Mouse (Mus musculus) hindbrain, postnatal 0 days (tissue): ENCODE measurements at regions not wholly inside any gene's neighbourhood (a gene's known extent, or its start where the extent isn't known, plus 50 kb on each side); places are given as distances from the start of the nearest gene placed in this dataset.

Experiments used
- ATAC-seq: fragments of 200-750 bp; cut with Nextera tagmentation; 2 replicates; pipeline ENCODE4 v1.8.0; 2017; ENCODE audit warnings: mild to moderate bottlenecking, moderate TSS enrichment, moderate library complexity
- DNase-seq: peaks from one replicate; pipeline ENCODE4 v3.0.0-alpha.2; 2015; ENCODE audit warnings: low spot score
- H3K27ac ChIP-seq: fragments of 300-500 bp; sonication (generic); 2 replicates; pipeline ENCODE4 v1.5.1; 2014; ENCODE audit warnings: mild to moderate bottlenecking
- H3K27me3 ChIP-seq: fragments of 300-500 bp; sonication (generic); 2 replicates; pipeline ENCODE4 v1.6.1; 2014; ENCODE audit warnings: low read length, mixed read lengths; ENCODE audit not compliant: insufficient read depth
- H3K36me3 ChIP-seq: fragments of 300-500 bp; sonication (generic); 2 replicates; pipeline ENCODE4 v1.6.1; 2014; ENCODE audit warnings: low read length, mixed read lengths; ENCODE audit not compliant: insufficient read depth
- H3K4me1 ChIP-seq: fragments of 300-500 bp; sonication (generic); 2 replicates; pipeline ENCODE4 v1.6.1; 2014; ENCODE audit warnings: antibody characterized with exemption, low read length, mixed read lengths; ENCODE audit not compliant: insufficient read depth
- H3K4me2 ChIP-seq: fragments of 300-500 bp; sonication (generic); 2 replicates; pipeline ENCODE4 v1.6.1; 2014; ENCODE audit warnings: low read depth, mild to moderate bottlenecking, low read length, moderate library complexity, mixed read lengths
- H3K4me3 ChIP-seq: fragments of 300-500 bp; sonication (generic); 2 replicates; pipeline ENCODE4 v1.5.1; 2014; ENCODE audit warnings: low read length
- H3K9ac ChIP-seq: fragments of 300-500 bp; sonication (generic); replicated peaks from 2 replicates; pipeline ENCODE4 v1.6.1; 2014; ENCODE audit warnings: mild to moderate bottlenecking, low read length, moderate library complexity, mixed read lengths
- H3K9me3 ChIP-seq: fragments of 300-500 bp; sonication (generic); 2 replicates; pipeline ENCODE4 v1.6.1; 2016; ENCODE audit warnings: low read length, mixed read lengths
- CTCF ChIP-seq: IDR thresholded peaks from 2 replicates; pipeline ENCODE4 v1.5.1; 2016; ENCODE audit warnings: antibody characterized with exemption, control low read depth, low read depth
- WGBS: fragments of 180-500 bp; shearing (Covaris S2); extraction: QIAGEN DNeasy Blood & Tissue Kit; methylation state at CpG from one replicate; pipeline ENCODE4 v1.1.7; 2014; 5-methylcytosine and 5-hydroxymethylcytosine counted together

DNA sequence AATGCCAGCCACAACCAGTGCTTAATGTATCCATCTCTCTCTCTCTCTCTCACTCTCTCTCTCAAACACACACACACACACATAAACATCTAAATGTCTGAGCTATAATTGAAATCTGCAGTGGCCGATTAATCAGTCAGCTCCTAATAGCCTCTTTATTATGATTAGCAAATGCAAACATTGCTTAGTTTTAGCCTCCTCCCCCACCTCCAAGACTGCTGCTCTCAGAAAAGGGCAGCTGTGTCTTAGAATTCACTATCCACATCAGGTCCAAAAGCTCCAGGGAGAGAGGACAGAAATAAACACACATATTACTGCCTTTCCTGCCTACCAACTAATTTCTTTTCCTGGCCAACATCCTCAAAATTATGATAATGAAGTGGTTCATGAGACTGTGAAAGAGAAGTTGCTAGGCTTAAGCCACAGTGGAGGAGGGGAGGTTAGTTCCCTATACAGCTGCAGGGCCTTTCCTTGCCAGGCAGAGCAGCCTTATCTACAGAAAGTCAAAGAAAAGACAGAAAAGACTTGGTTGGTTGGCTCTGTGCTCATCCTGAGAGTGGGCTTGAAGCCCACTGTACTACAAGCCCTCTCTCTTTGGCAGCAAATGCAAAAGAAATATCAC is 442.7 kb upstream of the Tbl1xr1 start:
- no peak overlapping the region for H3K9ac ChIP-seq
- ATAC-seq = peak; percentile 92
- H3K9me3 ChIP-seq = no peaks in the 10 kb centered on the region
- no peak overlapping the region for H3K4me3 ChIP-seq
- peak; percentile 69 for DNase-seq
- no peaks in the 10 kb centered on the region for H3K27me3 ChIP-seq
- peak overlapping the region; percentile 28; the same call in 1 of the 2 replicates for H3K27ac ChIP-seq
- H3K4me2 ChIP-seq = no peak overlapping the region
- no peaks in the 10 kb centered on the region for H3K36me3 ChIP-seq
- 12% methylated on average over 1 of the region's 1 CpGs for WGBS
- TF ChIP-seq CTCF = no peak
- no peaks in the 10 kb centered on the region for H3K4me1 ChIP-seq

DNA sequence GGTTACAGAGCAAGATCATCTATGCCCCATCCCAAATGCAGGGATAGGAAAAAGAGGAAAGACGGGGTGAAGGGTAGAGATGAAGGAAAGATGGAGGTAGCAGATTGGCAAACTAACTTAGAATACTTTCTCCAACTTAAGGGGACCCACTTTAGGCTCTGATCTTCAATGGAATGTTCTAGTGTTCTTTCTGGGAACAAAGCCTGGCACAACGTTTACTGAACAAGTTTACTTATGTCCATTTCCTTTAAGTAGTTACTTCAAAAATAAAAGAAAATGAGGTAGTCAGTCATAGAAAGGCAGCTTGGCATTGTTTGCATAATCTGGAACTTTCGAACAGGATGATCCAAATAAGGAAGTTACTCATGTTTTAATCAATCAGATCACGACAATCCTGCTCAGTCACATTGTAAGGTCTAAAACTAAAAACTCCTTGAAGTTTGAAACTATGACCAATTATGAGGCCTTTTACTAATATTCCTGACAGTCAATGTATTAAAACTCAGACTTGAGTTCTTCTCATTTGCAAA is 441.7 kb upstream of the Tbl1xr1 start:
- no peak for DNase-seq
- Histone ChIP-seq H3K9me3 (no peaks in the 10 kb centered on the region), H3K27me3 (no peaks in the 10 kb centered on the region), H3K4me1 (no peaks in the 10 kb centered on the region), H3K4me3 (no peak overlapping the region), H3K27ac (no peak overlapping the region), H3K4me2 (no peak overlapping the region), H3K9ac (no peak overlapping the region), H3K36me3 (no peaks in the 10 kb centered on the region)
- TF ChIP-seq CTCF = no peak
- WGBS = 87% methylated on average over 4 of the region's 4 CpGs
- no peak for ATAC-seq

DNA sequence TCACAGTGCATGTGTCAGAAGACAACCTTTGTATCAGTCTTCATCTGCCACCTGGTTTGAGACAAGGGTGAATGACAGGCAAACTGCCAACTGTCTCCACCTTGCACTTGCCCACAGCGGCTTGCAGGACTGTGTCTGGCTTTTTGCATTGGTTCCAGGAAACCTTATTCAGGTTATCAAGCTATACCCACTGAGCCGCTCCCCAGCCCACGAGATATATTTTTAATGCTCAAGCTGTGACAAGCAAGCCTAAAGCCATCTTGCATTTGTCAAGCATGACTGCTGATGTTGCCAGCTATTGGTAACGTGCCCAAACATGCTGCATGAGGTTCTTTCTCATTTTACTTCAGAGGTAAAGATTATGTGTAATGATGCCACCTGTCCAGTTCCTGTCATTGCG is 437.6 kb upstream of the Tbl1xr1 start:
- H3K4me2 ChIP-seq = no peak overlapping the region
- no peaks in the 10 kb centered on the region for H3K27me3 ChIP-seq
- ATAC-seq (0 out of 2 replicates have a peak, but pooled peaks have one; percentile 38), DNase-seq (peak; percentile 54)
- H3K27ac ChIP-seq = no peak overlapping the region
- TF ChIP-seq CTCF = no peak
- no peaks in the 10 kb centered on the region for H3K36me3 ChIP-seq
- 54% methylated on average over 5 of the region's 5 CpGs for WGBS
- no peak overlapping the region for H3K4me3 ChIP-seq
- H3K4me1 ChIP-seq = no peaks in the 10 kb centered on the region
- H3K9me3 ChIP-seq = no peaks in the 10 kb centered on the region
- H3K9ac ChIP-seq = no peak overlapping the region

GRCm38 (mm10) chr3:21639576-21639975 is 436.9 kb upstream of the Tbl1xr1 start:
- ATAC-seq (no peak), DNase-seq (no peak)
- H3K9ac ChIP-seq = no peak overlapping the region
- H3K4me3 ChIP-seq = no peak overlapping the region
- H3K27ac ChIP-seq = no peak overlapping the region
- H3K4me1 ChIP-seq = no peaks in the 10 kb centered on the region
- 58% methylated on average over 5 of the region's 5 CpGs for WGBS
- no peaks in the 10 kb centered on the region for H3K9me3 ChIP-seq
- H3K36me3 ChIP-seq = no peaks in the 10 kb centered on the region
- H3K27me3 ChIP-seq = no peaks in the 10 kb centered on the region
- no peak for TF ChIP-seq CTCF
- H3K4me2 ChIP-seq = no peak overlapping the region

DNA sequence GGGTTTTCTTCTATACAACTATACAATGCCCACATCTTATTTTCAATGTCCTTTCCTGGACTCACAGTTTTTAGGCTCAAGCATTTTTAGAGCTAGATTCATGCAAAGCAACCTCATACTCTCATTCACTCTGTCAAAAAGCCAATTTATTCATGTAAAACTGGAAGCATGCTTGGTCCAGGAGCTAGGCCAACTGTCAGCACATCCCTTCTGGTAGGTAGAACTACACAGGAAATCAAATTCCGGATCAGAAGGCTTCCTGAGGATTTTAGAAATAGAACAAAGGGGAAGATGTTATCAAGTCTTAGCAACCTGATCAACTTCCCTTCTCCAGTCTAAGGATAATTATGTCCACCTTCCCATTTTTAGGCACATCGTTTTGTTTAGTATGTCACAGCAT is 432.4 kb upstream of the Tbl1xr1 start:
- Histone ChIP-seq H3K27me3 (no peaks in the 10 kb centered on the region), H3K9me3 (no peaks in the 10 kb centered on the region), H3K36me3 (no peaks in the 10 kb centered on the region), H3K4me2 (no peak overlapping the region), H3K4me3 (no peak overlapping the region), H3K4me1 (no peaks in the 10 kb centered on the region), H3K27ac (no peak overlapping the region), H3K9ac (no peak overlapping the region)
- DNase-seq (peak; percentile 30), ATAC-seq (no peak)
- WGBS = 58% methylated on average over 2 of the region's 2 CpGs
- no peak for TF ChIP-seq CTCF

GRCm38 (mm10) chr3:21645268-21645667 is 431.2 kb upstream of the Tbl1xr1 start:
- WGBS = 29% methylated on average over 1 of the region's 1 CpGs
- Histone ChIP-seq H3K4me1 (no peaks in the 10 kb centered on the region), H3K9me3 (no peaks in the 10 kb centered on the region), H3K36me3 (no peaks in the 10 kb centered on the region), H3K27me3 (no peaks in the 10 kb centered on the region), H3K4me2 (no peak overlapping the region), H3K27ac (no peak overlapping the region), H3K4me3 (no peak overlapping the region), H3K9ac (no peak overlapping the region)
- no peak for TF ChIP-seq CTCF
- DNase-seq (no peak), ATAC-seq (no peak)

DNA sequence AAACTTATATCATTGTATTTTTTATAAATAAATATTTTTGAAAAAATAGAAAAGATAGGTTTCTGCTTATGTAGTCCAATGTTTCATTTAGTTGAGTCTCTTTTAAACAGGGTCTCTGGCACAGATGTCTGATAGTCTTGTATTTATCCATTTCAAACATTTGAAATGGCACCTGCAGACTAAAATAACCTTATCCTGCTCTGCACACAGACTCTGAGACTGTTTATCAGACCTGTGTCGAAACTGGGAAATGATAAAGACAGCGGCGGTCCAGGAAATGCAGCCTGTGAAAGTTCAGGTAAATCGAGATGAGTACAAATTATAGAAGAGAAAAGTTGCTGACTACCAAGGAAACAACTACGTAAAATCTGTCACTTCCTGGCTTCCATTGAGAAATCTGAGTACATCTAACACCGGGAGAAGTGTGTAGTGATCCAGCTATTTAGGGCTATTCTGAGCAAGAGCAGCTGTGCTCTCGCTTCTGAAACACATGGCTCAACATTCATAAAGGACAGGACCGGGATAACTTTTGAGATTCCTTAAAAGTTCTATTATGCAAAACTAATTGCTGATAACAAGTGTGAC is 426.5 kb upstream of the Tbl1xr1 start:
- Histone ChIP-seq H3K4me1 (no peaks in the 10 kb centered on the region), H3K4me3 (no peak overlapping the region), H3K27ac (no peak overlapping the region), H3K4me2 (no peak overlapping the region), H3K36me3 (no peaks in the 10 kb centered on the region), H3K9ac (no peak overlapping the region), H3K27me3 (no peaks in the 10 kb centered on the region), H3K9me3 (no peaks in the 10 kb centered on the region)
- no peak for ATAC-seq
- WGBS = 77% methylated on average over 8 of the region's 8 CpGs
- no peak for TF ChIP-seq CTCF
- DNase-seq = no peak
